ENCODE assay signal across 22 mouse cellular contexts in genomic region chr16:35249763-35250162, GRCm38 (mm10).
DNase-seq lines count a peak whose midpoint lies in the region; ATAC-seq lines count a peak whose summit lies in the region.
"Had no signal": no experiment of that assay in that cellular context is flagged by ENCODE, and none has a peak within 500 bp of the region (broad histone marks: within the 10 kb centered on the region; RNA-seq: fewer than 3 reads in every experiment).

No protein-coding gene starts in this region.

- H3K27ac ChIP-seq in kidney, embryonic 14.5 days (ENCODE audit: low read depth, low read length) = no peak overlapping the region
- H3K27ac ChIP-seq in limb, embryonic 10.5 days = 0 out of 2 replicates have a peak overlapping the region, but pooled peaks have one; percentile 30
- H3K27ac ChIP-seq: embryonic facial prominence, embryonic 12.5 days; forebrain, embryonic 15.5 days; heart, embryonic 13.5 days; hindbrain, embryonic 12.5 days had no signal

- no peak for DNase-seq in cerebellum, adult 11 months
- DNase-seq in kidney, adult 18-20 months = peak; percentile 15
- no peak for DNase-seq in kidney, adult 11 months
- DNase-seq in kidney, postnatal 36 days = peak; percentile 13 to 73
- DNase-seq in limb, embryonic 10.5 days (ENCODE audit: low spot score) = no peak
- DNase-seq: adrenal gland, adult 8-10 months; adrenal gland, postnatal 36 days; B cell, adult 2 months; cerebellum, adult 11-12 months; cerebellum, adult 9-11 months; gastrocnemius, postnatal 36 days; heart, adult 11 months; heart, postnatal 36 days had no signal

- H3K27me3 ChIP-seq in kidney, embryonic 14.5 days (ENCODE audit: control insufficient read depth, insufficient read depth, low read length) = no peaks in the 10 kb centered on the region
- no peaks in the 10 kb centered on the region for H3K27me3 ChIP-seq in limb, embryonic 10.5 days (ENCODE audit: low read depth, poor library complexity, severe bottlenecking)
- H3K27me3 ChIP-seq: embryonic facial prominence, embryonic 12.5 days; forebrain, embryonic 15.5 days; hindbrain, embryonic 12.5 days had no signal

- H3K9ac ChIP-seq in kidney, embryonic 14.5 days (ENCODE audit: low read depth, low read length) = no peak overlapping the region
- H3K9ac ChIP-seq: embryonic facial prominence, embryonic 12.5 days; forebrain, embryonic 15.5 days; heart, embryonic 13.5 days; hindbrain, embryonic 12.5 days had no signal

- H3K4me2 ChIP-seq in kidney, embryonic 14.5 days (replicated peaks; ENCODE audit: low read depth, low read length) = no peak overlapping the region
- H3K4me2 ChIP-seq: embryonic facial prominence, embryonic 12.5 days; forebrain, embryonic 15.5 days; heart, embryonic 13.5 days; hindbrain, embryonic 12.5 days had no signal

- no peaks in the 10 kb centered on the region for H3K4me1 ChIP-seq in kidney, embryonic 14.5 days (ENCODE audit: control insufficient read depth, insufficient read depth, low read length)
- no peaks in the 10 kb centered on the region for H3K4me1 ChIP-seq in limb, embryonic 10.5 days
- H3K4me1 ChIP-seq: embryonic facial prominence, embryonic 12.5 days had no signal

- H3K9me3 ChIP-seq in kidney, embryonic 14.5 days (ENCODE audit: control insufficient read depth, low read length) = no peaks in the 10 kb centered on the region
- no peaks in the 10 kb centered on the region for H3K9me3 ChIP-seq in limb, embryonic 10.5 days (replicated peaks)
- H3K9me3 ChIP-seq: embryonic facial prominence, embryonic 12.5 days; forebrain, embryonic 15.5 days; G1E; heart, embryonic 13.5 days; hindbrain, embryonic 12.5 days had no signal

- peak; percentile 13; the same call in 1 of the 2 replicates for ATAC-seq in cerebellum, adult (ENCODE audit: insufficient number of reproducible peaks, low FRiP score, low TSS enrichment)
- no peak for ATAC-seq in kidney, embryonic 14.5 days (ENCODE audit: low FRiP score, low TSS enrichment)
- ATAC-seq: CD4-positive, CD25-positive, alpha-beta regulatory T cell, adult 4 months; forebrain, embryonic 15.5 days; hindbrain, embryonic 16.5 days had no signal

- 87% methylated on average over 6 of the region's 6 CpGs for WGBS in kidney, embryonic 14.5 days
- 91% methylated on average over 6 of the region's 6 CpGs for WGBS in limb, embryonic 10.5 days

- H3K36me3 ChIP-seq in kidney, embryonic 14.5 days (ENCODE audit: control insufficient read depth, insufficient read depth, low read length) = no peaks in the 10 kb centered on the region
- H3K36me3 ChIP-seq in limb, embryonic 10.5 days = no peaks in the 10 kb centered on the region
- H3K36me3 ChIP-seq: embryonic facial prominence, embryonic 12.5 days; forebrain, embryonic 15.5 days; G1E; hindbrain, embryonic 12.5 days had no signal

- H3K4me3 ChIP-seq in kidney, embryonic 14.5 days (ENCODE audit: low read length) = no peak overlapping the region
- no peak overlapping the region for H3K4me3 ChIP-seq in limb, embryonic 10.5 days
- H3K4me3 ChIP-seq: embryonic facial prominence, embryonic 12.5 days; forebrain, embryonic 15.5 days; heart, embryonic 13.5 days; hindbrain, embryonic 12.5 days had no signal

Comparison
In these comparisons a context has a peak if more than half of its experiments do, and no peak if none do; other contexts are left out.
1. DNase-seq: peak in kidney, adult 18-20 months (single experiment) and kidney, postnatal 36 days (2 of 2); none in cerebellum, adult 11 months (single experiment), kidney, adult 11 months (single experiment) and limb, embryonic 10.5 days (single experiment).